Mouse (Mus musculus) monocyte, adult 5-6 weeks (primary cell): ENCODE data around the gene Slc46a3. TPM values are rescaled to one million over a fixed set of nuclear protein-coding genes. Genes with fewer than 3 reads are reported as not detected.

Experiments used
- ATAC-seq: fragments of 153-309, 156-312 bp; replicated peaks from 2 replicates; pipeline ENCODE4 v1.8.0; 2017; ENCODE audit warnings: mild to moderate bottlenecking; ENCODE audit not compliant: low TSS enrichment, insufficient number of reproducible peaks, severe bottlenecking, poor library complexity, low FRiP score
- total RNA-seq: library from RNA; stranded (forward); fragments of 200-1000, 200-491, 200-594 nt; gene quantifications from 3 replicates; pipeline ENCODE4 v1.2.3, GENCODE M21; 2017

Slc46a3 gene
- total RNA-seq = 62.3 to 109 TPM (median 79.3 TPM) in 3 replicates

DNA sequence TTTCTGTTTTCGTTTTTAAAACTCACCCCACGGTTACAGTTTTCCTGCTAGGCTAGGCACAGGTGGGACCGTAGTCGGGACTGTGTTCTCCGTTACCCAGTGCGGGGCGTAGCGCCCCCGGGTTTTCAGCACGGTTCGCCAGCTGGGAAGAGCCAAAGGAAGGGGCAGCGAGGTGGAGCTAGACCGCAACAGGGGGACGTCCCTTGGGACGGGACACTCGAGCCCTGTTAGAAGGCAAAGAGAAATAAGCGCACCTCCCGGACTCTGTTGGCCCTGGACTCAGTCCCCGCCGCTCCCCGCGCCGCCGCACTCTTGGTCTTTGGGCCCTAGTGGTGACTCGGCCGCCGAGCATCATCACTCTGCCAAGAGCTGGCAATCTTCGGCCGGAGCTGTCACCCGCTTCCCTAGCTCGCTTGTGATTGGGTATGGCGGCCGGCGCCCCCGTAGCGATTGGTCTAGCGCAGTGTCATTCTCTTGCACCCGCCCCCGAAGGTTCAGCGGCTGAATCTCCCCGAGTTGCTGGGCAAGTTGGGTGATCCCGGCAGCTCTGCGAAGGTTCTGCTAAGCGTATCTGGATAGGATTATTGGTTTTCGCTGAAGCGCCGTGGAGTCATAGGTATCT is at the start of gene Slc46a3:
Slc46a3 (minus strand) TSS at position 361 of the 622 bp plus-strand sequence.
- peak; percentile 92 for ATAC-seq

DNA sequence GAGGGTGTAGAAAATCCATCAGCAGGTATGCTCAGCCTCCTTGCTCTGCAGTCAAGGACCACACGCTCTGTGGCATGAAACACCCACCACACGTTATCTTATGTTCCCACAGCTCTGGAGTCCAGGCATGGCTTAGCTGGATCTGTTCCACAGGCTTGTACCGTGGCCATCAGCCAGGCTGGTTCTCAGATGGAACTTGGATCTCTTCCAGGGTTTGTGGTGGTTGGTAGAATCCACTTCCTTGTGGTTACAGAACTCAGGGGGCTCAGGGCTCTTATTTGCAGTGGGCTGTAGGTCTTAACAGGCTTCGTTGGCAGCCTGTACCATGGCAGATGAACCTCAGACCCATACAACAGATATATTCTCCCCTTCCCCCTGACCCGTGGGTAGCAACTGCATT is 44.6 kb upstream of the Slc46a3 start:
- no peak for ATAC-seq

DNA sequence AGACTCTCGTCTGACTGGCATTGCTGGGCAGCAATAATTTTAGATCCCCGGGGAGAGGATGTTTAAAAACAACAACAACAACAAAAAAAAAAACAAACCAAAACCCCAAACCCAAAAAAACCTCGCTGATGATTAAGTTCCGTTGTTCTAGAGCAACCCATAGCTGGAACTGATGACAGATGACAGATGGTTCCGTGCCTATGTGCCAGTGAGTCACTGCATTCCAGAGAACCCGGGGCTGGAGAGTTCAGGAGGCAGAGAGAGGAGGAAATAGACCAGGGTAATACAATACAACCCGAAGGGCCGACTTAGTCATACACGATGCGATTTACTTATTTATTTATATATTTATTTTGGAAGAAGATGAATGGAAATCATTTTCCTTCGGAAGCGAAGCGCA is 40.5 kb upstream of the Slc46a3 start:
- ATAC-seq = no peak

DNA sequence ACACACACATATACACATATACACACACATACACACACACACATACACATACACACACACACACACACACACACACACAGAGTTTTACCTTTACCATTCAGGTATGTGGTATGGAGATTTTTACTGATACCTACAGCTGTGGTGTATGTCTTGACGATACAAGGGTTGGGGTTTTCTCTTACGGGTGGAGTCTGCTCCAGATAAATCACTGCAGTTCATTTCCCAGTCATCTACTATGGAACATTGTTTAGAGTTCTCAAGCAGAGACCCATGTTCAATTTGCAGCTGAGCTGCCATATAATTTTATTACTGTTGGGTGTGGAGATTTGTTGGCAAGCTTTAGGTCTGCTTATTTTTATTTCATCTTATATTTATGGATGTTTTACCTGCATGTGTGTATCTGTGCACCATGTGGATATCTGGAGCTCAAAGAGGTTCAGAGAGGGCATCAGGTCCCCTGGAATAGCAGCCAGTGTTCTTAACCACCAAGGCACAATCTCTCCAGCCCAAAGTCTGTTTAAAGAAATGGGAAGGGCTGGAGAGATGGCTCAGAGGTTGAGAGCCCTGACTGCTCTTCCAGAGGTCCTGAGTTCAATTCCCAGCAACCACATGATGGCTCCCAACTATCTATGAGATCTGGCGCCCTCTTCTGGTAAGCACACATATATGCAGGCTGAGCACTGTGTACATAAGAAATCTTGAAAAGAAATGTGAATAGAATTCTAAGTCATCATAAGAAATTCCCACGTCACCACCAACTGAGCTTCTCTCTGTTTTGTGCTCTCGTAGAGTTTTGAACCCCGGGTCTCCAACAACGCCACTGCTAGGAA is 34.3 kb upstream of the Slc46a3 start:
- no peak for ATAC-seq

DNA sequence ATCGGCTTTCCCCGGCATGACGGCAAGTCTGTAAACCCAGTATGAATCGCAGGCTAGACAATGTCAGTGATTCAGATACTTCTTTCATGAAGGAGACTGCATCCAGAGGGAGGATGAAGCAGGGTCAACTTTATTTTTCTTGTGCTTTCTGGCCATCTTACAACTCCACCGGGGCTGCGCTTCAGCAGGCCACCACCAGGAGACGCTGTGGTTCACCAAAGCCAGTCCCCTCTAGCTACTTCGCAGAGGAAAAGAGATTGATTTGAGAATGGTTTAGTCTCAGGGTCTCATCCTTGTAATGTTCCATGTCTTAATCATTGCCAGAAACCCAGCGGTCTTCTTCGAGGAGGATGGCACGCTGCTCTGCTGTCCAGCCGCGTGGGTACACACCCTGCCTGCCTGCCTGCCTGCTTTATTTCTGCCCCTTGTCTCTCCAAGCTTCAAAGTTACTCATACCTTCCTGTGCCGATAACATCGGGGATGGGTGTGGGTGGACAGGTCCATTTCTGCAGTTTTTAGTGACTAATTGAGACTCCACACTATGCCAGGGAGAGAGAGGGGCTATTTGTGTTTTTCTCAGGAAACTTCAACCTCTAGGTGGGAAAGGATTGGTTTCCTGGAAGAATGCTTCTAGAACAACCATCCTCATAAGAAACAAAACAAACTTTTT is 31.5 kb upstream of the Slc46a3 start:
- no peak for ATAC-seq

DNA sequence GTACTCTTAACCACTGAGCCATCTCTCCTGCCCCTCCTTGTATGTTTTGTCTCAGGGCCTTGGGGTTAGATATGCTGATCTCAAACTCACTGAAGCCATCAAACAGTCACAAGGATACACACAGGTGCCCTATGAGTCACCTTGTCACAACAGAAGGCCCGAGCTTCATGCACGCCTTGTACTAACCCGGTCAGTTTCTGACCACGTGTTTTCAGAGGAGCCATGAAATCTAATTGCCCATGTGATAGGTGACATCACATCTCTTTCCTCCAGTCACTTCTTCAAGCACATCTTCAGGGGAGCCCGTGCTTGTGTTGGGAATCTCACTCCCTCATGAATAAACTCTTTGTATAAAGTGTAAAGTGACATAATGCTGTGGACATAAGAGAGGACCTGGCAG is 30.0 kb upstream of the Slc46a3 start:
- ATAC-seq = no peak

DNA sequence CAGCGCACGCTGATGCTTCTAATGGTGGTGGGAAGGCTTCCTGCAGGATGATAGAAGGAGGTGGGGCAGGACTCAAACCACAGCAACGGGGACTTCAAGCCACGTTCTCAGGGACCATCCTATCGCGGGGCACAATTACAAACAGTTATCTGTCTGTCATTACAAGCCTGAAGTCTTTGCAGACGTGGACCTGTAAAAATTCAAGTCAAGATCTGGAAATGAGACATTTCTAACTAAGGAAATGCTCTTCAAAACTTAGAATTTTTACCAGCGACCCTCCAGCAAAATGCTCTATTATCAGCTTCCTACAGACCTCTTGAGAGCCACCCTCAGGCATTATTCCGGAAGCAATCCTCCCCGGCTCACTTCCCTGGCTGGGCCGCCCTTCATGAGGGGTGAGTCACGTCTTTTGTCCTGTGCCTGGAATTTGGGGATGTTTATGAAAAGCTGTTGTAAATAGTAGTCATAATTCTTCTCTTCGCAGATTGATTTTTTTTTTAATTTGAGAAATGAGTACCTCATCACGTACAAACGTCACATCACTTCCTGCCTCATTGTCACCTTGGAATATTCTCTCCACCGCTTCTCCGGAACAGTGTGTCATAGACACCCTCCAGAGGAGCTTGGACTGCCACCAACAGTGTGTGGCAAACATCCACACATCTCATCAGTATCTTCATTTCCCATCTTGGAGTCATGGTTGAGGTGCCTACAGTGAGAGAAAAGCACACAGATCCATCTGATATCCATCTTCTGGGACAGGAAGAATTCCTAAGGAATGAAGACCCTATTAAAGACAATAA is 23.6 kb upstream of the Slc46a3 start:
- no peak for ATAC-seq

DNA sequence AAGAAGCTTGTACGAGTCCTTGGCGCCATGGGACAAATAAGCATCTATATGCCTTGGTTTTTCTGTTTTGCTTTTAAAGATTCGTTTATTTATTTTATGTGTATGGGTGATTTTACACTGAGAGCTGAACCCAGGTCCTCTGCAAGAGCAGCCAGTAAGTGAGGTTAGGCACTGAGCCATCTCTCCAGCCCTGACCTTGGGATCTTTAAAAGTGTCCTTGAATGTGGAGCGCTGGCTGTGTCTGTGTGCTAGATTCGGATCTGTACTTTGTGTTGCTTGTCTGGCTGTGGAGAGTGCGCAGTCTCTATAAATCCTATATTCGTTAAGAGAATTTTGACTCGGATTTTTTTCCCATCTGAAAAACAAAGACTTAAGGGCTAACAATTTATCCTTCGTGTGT is 21.6 kb upstream of the Slc46a3 start:
- ATAC-seq = no peak

DNA sequence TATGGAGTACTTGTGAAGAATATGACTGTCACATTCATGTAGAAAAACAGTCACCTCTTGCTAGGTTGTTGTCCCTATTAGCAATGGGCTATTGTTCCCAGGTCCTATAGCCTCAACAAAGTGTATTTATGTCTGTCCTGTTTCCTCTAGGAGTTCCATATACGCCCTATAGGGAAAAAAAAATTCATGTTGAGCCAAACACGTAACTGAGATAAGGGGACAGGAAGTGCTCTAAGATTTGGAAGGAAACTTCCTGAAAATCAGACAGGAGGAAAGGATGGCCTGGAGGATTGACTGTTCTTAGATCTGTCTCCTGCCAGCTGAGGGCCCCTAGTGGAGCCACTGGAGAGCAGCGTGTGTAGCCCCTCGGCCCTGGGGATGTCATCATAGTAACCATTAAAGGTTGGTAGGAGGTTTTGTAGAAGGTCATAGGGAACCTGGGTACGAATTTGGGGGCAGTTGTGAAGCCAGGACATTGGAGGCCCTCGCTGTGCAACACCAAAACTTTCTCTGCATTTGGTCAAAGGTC is 20.5 kb upstream of the Slc46a3 start:
- no peak for ATAC-seq

DNA sequence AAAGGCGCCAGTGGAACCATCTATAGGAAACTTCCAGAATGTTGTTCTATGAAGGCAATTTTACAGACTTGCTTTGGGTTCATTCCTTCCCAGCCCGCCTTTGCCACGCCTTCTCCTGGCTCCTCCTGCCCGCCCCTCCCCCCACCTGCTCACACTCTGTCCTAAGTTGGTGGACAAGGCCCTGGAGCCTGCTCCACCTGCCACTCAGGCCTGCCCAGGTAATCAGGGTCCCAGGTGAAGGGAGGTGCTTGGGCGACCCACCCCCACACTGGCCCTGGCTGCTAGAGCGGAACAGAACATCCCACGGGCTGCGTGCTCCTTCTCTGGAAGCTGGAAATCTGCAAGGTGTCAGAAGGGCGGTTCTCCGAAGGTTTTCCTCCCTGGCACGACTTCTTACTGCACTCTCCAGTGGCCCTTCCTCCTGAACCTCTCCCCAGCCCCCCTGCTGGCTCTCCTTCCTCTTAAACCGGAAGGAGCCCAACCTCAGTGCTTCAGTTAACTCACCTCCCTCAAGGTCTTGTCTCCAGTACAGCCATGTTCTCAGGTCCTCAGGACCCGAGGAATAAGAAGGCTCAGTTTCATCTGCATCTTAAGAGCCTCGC is 18.7 kb upstream of the Slc46a3 start:
- 0 out of 2 replicates have a peak, but pooled peaks have one; percentile 19 for ATAC-seq

DNA sequence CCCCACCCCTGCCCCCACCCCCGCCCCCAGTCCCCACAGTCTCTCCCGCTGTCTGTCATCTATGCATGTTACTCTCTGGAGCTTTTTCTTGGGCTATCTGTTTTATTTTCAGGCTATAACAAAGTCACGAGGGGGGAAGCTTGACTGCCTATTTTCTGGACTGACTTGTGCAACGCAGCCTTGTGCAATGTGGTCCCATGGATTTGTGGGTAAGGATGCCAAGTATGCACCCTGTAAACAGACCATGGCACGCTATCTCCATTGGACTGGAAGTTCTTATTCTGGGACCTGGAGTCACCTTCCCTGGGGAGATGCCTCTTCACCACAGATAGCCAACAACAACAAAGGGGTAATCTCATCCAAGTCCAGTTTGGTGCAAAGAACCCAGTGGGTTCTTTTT is 17.1 kb upstream of the Slc46a3 start:
- ATAC-seq = no peak

DNA sequence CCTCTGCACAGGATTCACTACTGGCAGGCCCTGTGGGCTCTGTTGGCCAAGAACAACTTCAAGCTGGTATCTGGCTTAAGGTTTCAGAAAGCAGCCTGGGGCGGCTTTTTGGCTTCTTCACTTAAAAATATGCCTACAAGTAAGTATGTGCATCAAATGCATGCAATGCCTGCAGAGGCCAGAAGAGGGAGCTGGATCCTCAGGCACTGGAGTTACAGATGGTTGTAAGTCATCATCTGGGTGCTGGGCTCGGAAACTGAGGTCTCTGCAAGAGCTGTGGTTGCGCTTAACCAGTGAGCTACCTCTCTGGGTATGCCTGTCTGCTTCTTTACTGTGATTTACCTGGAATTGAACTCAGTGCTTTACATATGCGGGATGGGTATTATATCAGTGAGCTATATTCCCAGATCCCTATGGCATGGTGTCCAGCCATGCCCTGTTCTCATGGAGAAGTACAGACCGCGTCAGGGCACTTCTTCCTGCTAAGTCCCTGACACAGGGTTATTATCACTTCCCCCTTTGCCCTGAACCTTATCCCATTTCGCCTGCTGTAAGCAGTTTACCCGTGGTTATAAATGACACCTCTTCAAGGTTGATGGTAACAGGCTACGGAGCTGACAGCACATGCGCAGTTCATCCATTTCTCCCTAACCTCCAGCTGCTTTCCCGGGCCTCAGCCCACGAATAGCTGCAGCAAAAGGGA is 16.3 kb upstream of the Slc46a3 start:
- ATAC-seq = no peak

DNA sequence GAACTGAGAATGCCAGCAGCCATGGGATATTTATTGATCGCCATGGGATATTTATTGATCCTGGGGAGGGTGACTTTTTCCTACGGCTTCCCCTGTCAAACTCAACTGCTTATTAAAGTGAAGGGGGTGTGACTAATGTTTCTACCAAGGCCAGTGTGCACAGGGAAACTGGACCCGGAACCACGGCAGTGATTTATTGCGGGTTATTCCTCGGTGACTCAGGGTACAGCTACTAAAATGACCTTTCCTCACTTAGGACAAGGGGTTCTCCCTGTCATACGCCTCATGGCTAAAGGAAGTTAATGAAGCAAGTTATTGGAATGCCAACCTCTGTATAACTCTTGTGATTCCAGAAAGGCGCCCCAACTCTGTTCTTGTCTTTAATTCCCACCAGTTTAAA is 13.2 kb upstream of the Slc46a3 start:
- ATAC-seq = no peak

DNA sequence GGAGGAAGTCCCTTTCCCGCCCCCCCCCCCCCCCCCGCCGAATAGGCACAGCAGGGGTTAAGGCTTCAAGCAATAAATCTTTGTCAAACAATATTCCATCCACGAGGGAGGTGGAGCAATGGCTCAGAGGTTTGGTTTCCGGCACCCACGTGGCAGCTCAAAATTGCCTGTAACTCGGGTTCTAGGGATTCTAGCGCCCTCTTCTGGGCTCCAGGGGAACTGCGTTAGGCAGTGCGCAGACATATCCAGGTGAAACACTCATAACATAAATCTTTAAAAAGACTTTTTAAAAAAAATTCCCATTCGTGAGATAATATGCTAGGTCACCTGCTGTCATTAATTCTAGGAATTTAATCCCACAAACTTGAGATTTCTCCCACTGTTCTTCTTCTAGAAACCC is 12.5 kb upstream of the Slc46a3 start:
- no peak for ATAC-seq

DNA sequence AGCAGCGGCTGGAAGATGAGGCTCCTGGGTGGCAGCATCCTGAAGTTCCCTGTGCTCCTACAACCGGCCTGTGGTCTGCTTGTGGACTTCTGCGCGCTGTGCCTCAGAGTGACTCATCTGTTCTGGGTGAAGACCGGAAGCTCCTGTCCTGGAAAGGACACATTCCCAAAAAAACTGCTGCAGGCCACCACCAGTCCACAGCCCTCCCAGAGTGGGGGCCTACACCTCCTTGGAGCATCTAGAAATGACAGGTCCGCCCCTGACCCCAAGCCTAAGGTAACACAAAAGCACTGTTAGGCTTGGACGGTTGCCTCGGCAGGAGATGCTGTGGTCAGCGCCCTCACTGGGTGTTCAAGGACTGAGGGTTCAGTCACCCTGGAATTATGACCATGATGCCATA is 8.6 kb upstream of the Slc46a3 start:
- ATAC-seq = no peak

DNA sequence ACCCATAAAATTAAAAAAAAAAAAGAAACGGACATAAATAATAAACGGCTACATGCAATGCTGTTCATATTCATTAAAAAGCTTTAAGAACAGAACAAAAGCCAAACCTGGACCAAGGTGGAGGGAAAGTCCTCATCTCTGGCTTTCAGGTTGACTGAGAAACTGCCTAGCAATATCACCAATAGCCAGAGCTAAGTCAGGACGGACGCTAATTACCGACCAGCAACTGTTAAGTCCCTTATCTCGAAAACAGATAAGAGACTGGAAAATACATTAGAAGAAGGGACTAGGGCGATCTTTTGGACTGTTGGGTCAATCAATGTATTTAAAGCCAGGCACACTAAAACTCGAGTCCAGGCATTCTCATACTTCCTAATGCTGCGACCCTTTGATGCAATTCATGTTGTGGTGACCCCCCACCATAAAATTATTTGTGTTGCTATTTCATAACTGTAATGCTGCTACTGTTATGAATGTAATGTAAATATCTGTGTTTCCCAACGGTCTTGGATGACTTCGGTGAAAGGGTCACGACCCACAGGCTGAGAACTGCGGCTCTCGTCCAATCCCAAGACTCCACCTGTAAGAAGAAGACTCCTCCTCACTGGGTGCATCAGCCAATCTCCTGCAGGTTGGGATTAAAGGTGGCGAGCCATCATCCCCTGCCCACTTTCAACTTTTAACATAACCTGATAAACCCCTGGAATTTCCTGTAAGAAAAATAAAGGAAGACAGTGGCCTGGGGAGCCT is 7.6 kb upstream of the Slc46a3 start:
- no peak for ATAC-seq

DNA sequence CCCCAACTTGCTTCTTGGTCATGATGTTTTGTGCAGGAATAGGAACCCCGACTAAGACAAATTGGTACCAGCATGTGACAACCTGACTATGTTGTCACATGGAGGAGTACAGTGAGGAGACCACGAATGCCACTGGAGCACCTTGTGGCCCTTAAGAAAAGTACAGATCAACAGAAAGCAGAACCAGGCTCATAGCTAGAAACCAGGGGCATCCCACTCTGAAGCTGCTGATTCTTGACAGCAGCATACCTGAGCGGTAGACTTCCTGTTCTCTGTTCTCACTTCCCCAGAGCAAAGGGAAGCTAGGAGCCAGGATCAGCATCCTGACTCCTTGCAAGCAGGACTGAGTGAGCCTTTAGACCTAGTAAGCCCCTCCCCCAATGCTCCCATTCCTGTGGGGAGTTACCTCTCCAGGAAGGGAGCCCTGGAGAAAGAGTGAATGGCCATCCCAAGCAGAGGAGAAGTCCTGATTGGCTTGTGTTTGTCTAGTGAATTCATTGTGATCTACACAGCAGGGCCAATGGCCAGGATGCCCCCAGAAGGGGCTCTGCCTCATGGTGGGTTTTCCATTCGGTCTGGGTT is 4.4 kb upstream of the Slc46a3 start:
- 0 out of 2 replicates have a peak, but pooled peaks have one; percentile 25 for ATAC-seq
